Mouse (Mus musculus): ENCODE measurements around the gene Apoa4. TPM values are rescaled to one million over a fixed set of nuclear protein-coding genes. Genes with fewer than 3 reads are reported as not detected.

Apoa4 gene
- polyA plus RNA-seq, 1 experiment from 2014 or later, result not detected

- no peaks in the 10 kb centered on the region for H3K4me1 ChIP-seq (replicated peaks; ENCODE audit: control insufficient read depth, insufficient read depth, low read length)
- no peak overlapping the region for H3K4me3 ChIP-seq (ENCODE audit: low read depth, low read length)
- H3K27me3 ChIP-seq (ENCODE audit: control insufficient read depth, insufficient read depth, low read length), result no peaks in the 10 kb centered on the region; the same call in 1 of the 2 replicates
- H3K27ac ChIP-seq (ENCODE audit: low read depth, low read length), result no peak overlapping the region
- H3K36me3 ChIP-seq (ENCODE audit: control insufficient read depth, insufficient read depth, low read length), result no peaks in the 10 kb centered on the region
- WGBS, result 85% methylated on average over 6 of the region's 6 CpGs
- ATAC-seq (ENCODE audit: low FRiP score) (no peak), DNase-seq (ENCODE audit: low spot score) (no peak)
- H3K9ac ChIP-seq (ENCODE audit: low read depth, low read length), result no peak overlapping the region
- no peak overlapping the region for H3K4me2 ChIP-seq (replicated peaks; ENCODE audit: low read depth, low read length)
- H3K9me3 ChIP-seq (ENCODE audit: control insufficient read depth, low read length), result no peaks in the 10 kb centered on the region
These were observed 5.3 kb upstream of the Apoa4 start for GRCm38 (mm10) chr9:46235196-46235595.

GRCm38 (mm10) chr9:46235596-46235648 lies 5.1 kb upstream of the Apoa4 start, which contains the start of gene Apoc3:
Gene Apoc3 (minus strand): TSS chr9:46235636.
- no peak for DNase-seq (ENCODE audit: low spot score)

GRCm38 (mm10) chr9:46235649-46236048 lies 4.8 kb upstream of the Apoa4 start:
- H3K9ac ChIP-seq (ENCODE audit: low read depth, low read length), result no peak overlapping the region
- H3K36me3 ChIP-seq (ENCODE audit: control insufficient read depth, insufficient read depth, low read length), result no peaks in the 10 kb centered on the region
- WGBS, result 68% methylated on average over 4 of the region's 4 CpGs
- no peaks in the 10 kb centered on the region for H3K9me3 ChIP-seq (ENCODE audit: control insufficient read depth, low read length)
- H3K4me3 ChIP-seq (ENCODE audit: low read depth, low read length), result no peak overlapping the region
- H3K4me1 ChIP-seq (replicated peaks; ENCODE audit: control insufficient read depth, insufficient read depth, low read length), result no peaks in the 10 kb centered on the region
- no peaks in the 10 kb centered on the region; the same call in 1 of the 2 replicates for H3K27me3 ChIP-seq (ENCODE audit: control insufficient read depth, insufficient read depth, low read length)
- DNase-seq (ENCODE audit: low spot score), result no peak
- H3K27ac ChIP-seq (ENCODE audit: low read depth, low read length), result no peak overlapping the region
- no peak overlapping the region for H3K4me2 ChIP-seq (replicated peaks; ENCODE audit: low read depth, low read length)
- ATAC-seq (ENCODE audit: low FRiP score), result no peak

More at GRCm38 (mm10) chr9:46235596-46235648, 5.1 kb upstream of the Apoa4 start, which contains the start of gene Apoc3:
- H3K4me2 ChIP-seq (replicated peaks; ENCODE audit: low read depth, low read length), result no peak within 1 kb of the TSS
- ATAC-seq (ENCODE audit: low FRiP score), result no peak
- H3K27ac ChIP-seq (ENCODE audit: low read depth, low read length), result no peak within 1 kb of the TSS
- no peaks in the 10 kb centered on the region; the same call in 1 of the 2 replicates for H3K27me3 ChIP-seq (ENCODE audit: control insufficient read depth, insufficient read depth, low read length)
- H3K9me3 ChIP-seq (ENCODE audit: control insufficient read depth, low read length), result no peaks in the 10 kb centered on the region
- no peaks in the 10 kb centered on the region for H3K36me3 ChIP-seq (ENCODE audit: control insufficient read depth, insufficient read depth, low read length)
- H3K4me1 ChIP-seq (replicated peaks; ENCODE audit: control insufficient read depth, insufficient read depth, low read length), result no peaks in the 10 kb centered on the region
- H3K4me3 ChIP-seq (ENCODE audit: low read depth, low read length), result no peak within 1 kb of the TSS
- no peak within 1 kb of the TSS for H3K9ac ChIP-seq (ENCODE audit: low read depth, low read length)

GRCm38 (mm10) chr9:46238850-46239249 lies 1.6 kb upstream of the Apoa4 start:
- 92% methylated on average over 7 of the region's 7 CpGs for WGBS
- no peak for ATAC-seq (ENCODE audit: low FRiP score)
- H3K36me3 ChIP-seq (ENCODE audit: control insufficient read depth, insufficient read depth, low read length), result no peaks in the 10 kb centered on the region

GRCm38 (mm10) chr9:46241818-46242217 lies 1.3 kb downstream of the Apoa4 start:
- Histone ChIP-seq H3K9ac (ENCODE audit: low read depth, low read length) (no peak overlapping the region), H3K4me1 (replicated peaks; ENCODE audit: control insufficient read depth, insufficient read depth, low read length) (no peaks in the 10 kb centered on the region), H3K27ac (ENCODE audit: low read depth, low read length) (no peak overlapping the region), H3K4me2 (replicated peaks; ENCODE audit: low read depth, low read length) (no peak overlapping the region), H3K9me3 (ENCODE audit: control insufficient read depth, low read length) (no peaks in the 10 kb centered on the region), H3K27me3 (ENCODE audit: control insufficient read depth, insufficient read depth, low read length) (no peaks in the 10 kb centered on the region), H3K4me3 (ENCODE audit: low read depth, low read length) (no peak overlapping the region), H3K36me3 (ENCODE audit: control insufficient read depth, insufficient read depth, low read length) (no peaks in the 10 kb centered on the region)
- ATAC-seq (ENCODE audit: low FRiP score) (no peak), DNase-seq (ENCODE audit: low spot score) (no peak)
- WGBS, result 90% methylated on average over 2 of the region's 2 CpGs

More at GRCm38 (mm10) chr9:46238850-46239249, 1.6 kb upstream of the Apoa4 start:
- no peaks in the 10 kb centered on the region for H3K4me1 ChIP-seq (replicated peaks; ENCODE audit: control insufficient read depth, insufficient read depth, low read length)
- H3K4me3 ChIP-seq (ENCODE audit: low read depth, low read length), result no peak overlapping the region
- no peak for DNase-seq (ENCODE audit: low spot score)
- H3K27ac ChIP-seq (ENCODE audit: low read depth, low read length), result no peak overlapping the region
- no peak overlapping the region for H3K4me2 ChIP-seq (replicated peaks; ENCODE audit: low read depth, low read length)
- H3K9me3 ChIP-seq (ENCODE audit: control insufficient read depth, low read length), result no peaks in the 10 kb centered on the region
- H3K27me3 ChIP-seq (ENCODE audit: control insufficient read depth, insufficient read depth, low read length), result no peaks in the 10 kb centered on the region
- no peak overlapping the region for H3K9ac ChIP-seq (ENCODE audit: low read depth, low read length)

GRCm38 (mm10) chr9:46243122-46243521 lies 2.6 kb downstream of the Apoa4 start:
- H3K4me2 ChIP-seq (replicated peaks; ENCODE audit: low read depth, low read length), result no peak overlapping the region
- no peak overlapping the region for H3K27ac ChIP-seq (ENCODE audit: low read depth, low read length)
- no peak for DNase-seq (ENCODE audit: low spot score)
- no peak overlapping the region for H3K4me3 ChIP-seq (ENCODE audit: low read depth, low read length)
- no peak overlapping the region for H3K9ac ChIP-seq (ENCODE audit: low read depth, low read length)
- H3K27me3 ChIP-seq (ENCODE audit: control insufficient read depth, insufficient read depth, low read length), result peaks cover 2% of the 10 kb centered on the region; the same call in 1 of the 2 replicates
- ATAC-seq (ENCODE audit: low FRiP score), result no peak
- H3K4me1 ChIP-seq (replicated peaks; ENCODE audit: control insufficient read depth, insufficient read depth, low read length), result no peaks in the 10 kb centered on the region
- WGBS, result 65% methylated on average over 4 of the region's 4 CpGs
- H3K9me3 ChIP-seq (ENCODE audit: control insufficient read depth, low read length), result no peaks in the 10 kb centered on the region
- no peaks in the 10 kb centered on the region for H3K36me3 ChIP-seq (ENCODE audit: control insufficient read depth, insufficient read depth, low read length)

GRCm38 (mm10) chr9:46243584-46243983 lies 3.1 kb downstream of the Apoa4 start:
- Histone ChIP-seq H3K9me3 (ENCODE audit: control insufficient read depth, low read length) (no peaks in the 10 kb centered on the region), H3K27me3 (ENCODE audit: control insufficient read depth, insufficient read depth, low read length) (peaks cover 2% of the 10 kb centered on the region; the same call in 1 of the 2 replicates), H3K36me3 (ENCODE audit: control insufficient read depth, insufficient read depth, low read length) (no peaks in the 10 kb centered on the region), H3K4me1 (replicated peaks; ENCODE audit: control insufficient read depth, insufficient read depth, low read length) (no peaks in the 10 kb centered on the region), H3K27ac (ENCODE audit: low read depth, low read length) (no peak overlapping the region), H3K4me2 (replicated peaks; ENCODE audit: low read depth, low read length) (no peak overlapping the region), H3K9ac (ENCODE audit: low read depth, low read length) (no peak overlapping the region), H3K4me3 (ENCODE audit: low read depth, low read length) (no peak overlapping the region)
- ATAC-seq (ENCODE audit: low FRiP score) (no peak), DNase-seq (ENCODE audit: low spot score) (no peak)
- WGBS, result 72% methylated on average over 8 of the region's 8 CpGs

GRCm38 (mm10) chr9:46246752-46247324 lies 6.3 kb downstream of the Apoa4 start:
- Histone ChIP-seq H3K4me1 (replicated peaks; ENCODE audit: control insufficient read depth, insufficient read depth, low read length) (no peaks in the 10 kb centered on the region), H3K9ac (ENCODE audit: low read depth, low read length) (no peak overlapping the region), H3K27me3 (ENCODE audit: control insufficient read depth, insufficient read depth, low read length) (peaks cover 2% of the 10 kb centered on the region; the same call in 1 of the 2 replicates), H3K36me3 (ENCODE audit: control insufficient read depth, insufficient read depth, low read length) (no peaks in the 10 kb centered on the region), H3K27ac (ENCODE audit: low read depth, low read length) (no peak overlapping the region), H3K4me2 (replicated peaks; ENCODE audit: low read depth, low read length) (no peak overlapping the region), H3K9me3 (ENCODE audit: control insufficient read depth, low read length) (no peaks in the 10 kb centered on the region), H3K4me3 (ENCODE audit: low read depth, low read length) (no peak overlapping the region)
- DNase-seq (ENCODE audit: low spot score), result peak; percentile 89
- no peak for ATAC-seq (ENCODE audit: low FRiP score)
- WGBS, result 32% methylated on average over 11 of the region's 11 CpGs

GRCm38 (mm10) chr9:46256177-46256576 lies 15.7 kb downstream of the Apoa4 start:
- H3K9ac ChIP-seq (ENCODE audit: low read depth, low read length), result no peak overlapping the region
- ATAC-seq (ENCODE audit: low FRiP score) (no peak), DNase-seq (ENCODE audit: low spot score) (no peak)
- H3K36me3 ChIP-seq (ENCODE audit: control insufficient read depth, insufficient read depth, low read length), result no peaks in the 10 kb centered on the region
- no peak overlapping the region for H3K4me2 ChIP-seq (replicated peaks; ENCODE audit: low read depth, low read length)
- no peaks in the 10 kb centered on the region for H3K27me3 ChIP-seq (ENCODE audit: control insufficient read depth, insufficient read depth, low read length)
- H3K9me3 ChIP-seq (ENCODE audit: control insufficient read depth, low read length), result no peaks in the 10 kb centered on the region
- H3K27ac ChIP-seq (ENCODE audit: low read depth, low read length), result no peak overlapping the region
- no peak overlapping the region for H3K4me3 ChIP-seq (ENCODE audit: low read depth, low read length)
- 92% methylated on average over 7 of the region's 7 CpGs for WGBS
- H3K4me1 ChIP-seq (replicated peaks; ENCODE audit: control insufficient read depth, insufficient read depth, low read length), result no peaks in the 10 kb centered on the region

Data from hindbrain, embryonic 11.5 days (tissue).